Mouse (Mus musculus): ENCODE measurements at regions not wholly inside any gene's neighbourhood (a gene's known extent, or its start where the extent isn't known, plus 50 kb on each side); places are given as distances from the start of the nearest gene placed in this dataset.
"Not testable (repeated sequence)": the region's sequence is repeated elsewhere in the genome, so short reads cannot be mapped to it uniquely, and the experiment has no call there.

- not testable (repeated sequence) for H3K4me2 ChIP-seq; ATAC-seq (ENCODE audit: insufficient read depth, low FRiP score, low read depth); H3K9ac ChIP-seq; H3K27me3 ChIP-seq (replicated peaks); H3K4me1 ChIP-seq; H3K4me3 ChIP-seq (replicated peaks); H3K9me3 ChIP-seq; H3K36me3 ChIP-seq; H3K27ac ChIP-seq
- WGBS: 72% methylated on average over 2 of the region's 2 CpGs
These were observed 365.8 kb upstream of the Id2 start for GRCm38 (mm10) chr12:25462690-25463089.

GRCm38 (mm10) chr12:25455281-25455989, 358.5 kb upstream of the Id2 start:
- Histone ChIP-seq H3K9me3 (no peaks in the 10 kb centered on the region), H3K9ac (no peak overlapping the region), H3K27me3 (replicated peaks) (no peaks in the 10 kb centered on the region), H3K27ac (no peak overlapping the region), H3K4me2 (no peak overlapping the region), H3K4me3 (replicated peaks) (no peak overlapping the region), H3K4me1 (no peaks in the 10 kb centered on the region), H3K36me3 (no peaks in the 10 kb centered on the region)
- WGBS: 79% methylated on average over 7 of the region's 7 CpGs
- no peak for ATAC-seq (ENCODE audit: insufficient read depth, low FRiP score, low read depth)

DNA sequence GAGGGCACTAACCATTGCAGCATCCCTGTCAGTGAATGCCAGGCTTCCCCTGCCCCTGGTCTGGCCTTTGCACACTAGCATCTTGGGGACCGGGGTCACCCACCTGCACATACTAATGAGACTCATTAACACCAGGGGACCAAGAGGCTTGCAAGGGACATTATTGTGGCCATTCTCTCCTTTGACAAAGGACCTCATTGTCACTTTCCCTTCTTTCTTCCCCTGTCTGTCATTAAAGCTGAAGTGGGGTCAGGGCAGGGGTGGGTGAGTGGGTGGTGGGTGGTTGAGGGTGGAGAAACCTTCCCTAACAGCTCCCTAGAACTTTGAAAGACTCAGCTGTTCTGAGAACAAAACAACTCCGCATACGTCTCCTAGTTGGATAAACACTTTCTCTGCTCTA, 356.4 kb upstream of the Id2 start:
- WGBS: 53% methylated on average over 3 of the region's 3 CpGs
- H3K9me3 ChIP-seq: no peaks in the 10 kb centered on the region

DNA sequence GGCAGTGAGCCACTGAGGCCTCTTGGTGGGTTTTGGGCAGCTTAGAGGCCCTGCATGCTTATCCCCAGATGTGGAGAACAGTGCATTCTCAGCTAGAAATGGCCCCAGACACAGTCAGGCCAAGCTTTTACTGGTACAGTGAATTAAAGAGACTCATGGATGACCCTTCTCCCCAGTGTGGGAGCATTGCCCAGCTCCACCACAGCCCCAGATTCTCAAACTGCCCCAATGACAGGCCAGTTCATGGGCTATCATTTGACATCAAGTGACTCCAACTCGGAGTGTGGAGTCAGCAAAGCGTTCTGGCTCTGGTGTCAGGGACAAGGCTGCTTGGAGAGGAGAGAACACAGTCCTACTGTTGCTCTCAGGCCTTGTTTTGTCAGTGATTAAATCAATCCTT, 354.2 kb upstream of the Id2 start:
- H3K4me1 ChIP-seq: no peaks in the 10 kb centered on the region
- no peaks in the 10 kb centered on the region for H3K9me3 ChIP-seq
- no peak overlapping the region for H3K4me3 ChIP-seq (replicated peaks)
- 80% methylated on average over 2 of the region's 2 CpGs for WGBS
- H3K9ac ChIP-seq: no peak overlapping the region
- no peaks in the 10 kb centered on the region for H3K27me3 ChIP-seq (replicated peaks)
- no peak overlapping the region for H3K27ac ChIP-seq
- H3K4me2 ChIP-seq: no peak overlapping the region
- no peak for ATAC-seq (ENCODE audit: insufficient read depth, low FRiP score, low read depth)
- no peaks in the 10 kb centered on the region for H3K36me3 ChIP-seq

More for the DNA sequence above, 356.4 kb upstream of the Id2 start:
- Histone ChIP-seq H3K36me3 (no peaks in the 10 kb centered on the region), H3K4me1 (no peaks in the 10 kb centered on the region), H3K27ac (no peak overlapping the region), H3K9ac (no peak overlapping the region), H3K4me3 (replicated peaks) (no peak overlapping the region), H3K27me3 (replicated peaks) (no peaks in the 10 kb centered on the region), H3K4me2 (no peak overlapping the region)
- ATAC-seq (ENCODE audit: insufficient read depth, low FRiP score, low read depth): no peak

DNA sequence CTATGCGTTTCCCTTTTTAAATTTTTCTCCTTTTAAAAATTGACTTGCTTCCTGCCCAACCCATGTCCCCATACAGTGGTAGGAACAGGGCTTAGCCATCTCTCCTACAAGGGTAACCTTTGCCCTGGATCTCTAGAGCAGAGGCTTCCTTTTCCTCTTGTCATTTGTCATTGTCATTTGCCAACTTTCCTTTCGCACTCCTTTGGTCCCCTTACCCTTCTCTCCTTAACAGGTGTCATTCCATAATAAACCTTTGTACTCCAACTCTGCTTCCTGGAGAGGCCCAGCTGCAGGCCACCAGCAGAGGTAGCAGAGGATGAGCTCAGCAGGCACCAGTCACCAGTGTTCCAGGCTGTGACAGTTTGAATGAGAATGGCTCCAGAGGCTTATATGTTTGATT, 347.4 kb upstream of the Id2 start:
- no peak for ATAC-seq (ENCODE audit: insufficient read depth, low FRiP score, low read depth)

DNA sequence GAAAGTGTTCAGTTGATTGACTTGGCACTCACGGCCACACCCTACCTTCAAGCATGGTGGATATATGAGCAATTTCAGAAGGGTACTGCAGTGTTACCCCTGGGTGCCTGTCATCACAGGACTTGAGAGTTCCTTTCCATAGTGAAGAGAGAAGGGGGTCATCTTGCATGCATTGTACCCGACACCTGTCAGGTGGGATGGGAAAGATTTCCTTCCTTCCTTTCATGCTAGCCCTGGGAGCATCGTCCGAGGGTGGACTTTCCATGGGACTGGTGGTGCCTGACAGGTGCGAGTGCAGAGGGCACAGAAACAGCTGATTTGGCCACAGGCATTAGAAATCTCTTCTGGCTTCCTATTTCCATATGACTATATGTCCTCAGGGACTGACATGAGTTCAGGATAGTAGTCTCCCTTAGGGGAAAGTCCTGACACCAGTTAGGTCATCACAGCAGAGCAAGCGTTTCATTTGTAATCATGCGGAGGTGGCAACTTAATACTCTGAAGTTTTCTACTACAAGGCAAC, 342.1 kb upstream of the Id2 start:
- no peak overlapping the region for H3K4me3 ChIP-seq (replicated peaks)
- no peak overlapping the region for H3K27ac ChIP-seq
- no peak overlapping the region for H3K9ac ChIP-seq
- WGBS: 87% methylated on average over 7 of the region's 7 CpGs
- H3K36me3 ChIP-seq: no peaks in the 10 kb centered on the region
- H3K9me3 ChIP-seq: no peaks in the 10 kb centered on the region
- H3K4me2 ChIP-seq: no peak overlapping the region
- no peaks in the 10 kb centered on the region for H3K27me3 ChIP-seq (replicated peaks)
- no peaks in the 10 kb centered on the region for H3K4me1 ChIP-seq
- ATAC-seq (ENCODE audit: insufficient read depth, low FRiP score, low read depth): no peak

More for the DNA sequence above, 347.4 kb upstream of the Id2 start:
- H3K27me3 ChIP-seq (replicated peaks): no peaks in the 10 kb centered on the region
- no peak overlapping the region for H3K27ac ChIP-seq
- H3K4me3 ChIP-seq (replicated peaks): no peak overlapping the region
- H3K9ac ChIP-seq: no peak overlapping the region
- WGBS: 64% methylated on average over 2 of the region's 2 CpGs
- no peaks in the 10 kb centered on the region for H3K9me3 ChIP-seq
- no peaks in the 10 kb centered on the region for H3K4me1 ChIP-seq
- no peak overlapping the region for H3K4me2 ChIP-seq
- no peaks in the 10 kb centered on the region for H3K36me3 ChIP-seq

DNA sequence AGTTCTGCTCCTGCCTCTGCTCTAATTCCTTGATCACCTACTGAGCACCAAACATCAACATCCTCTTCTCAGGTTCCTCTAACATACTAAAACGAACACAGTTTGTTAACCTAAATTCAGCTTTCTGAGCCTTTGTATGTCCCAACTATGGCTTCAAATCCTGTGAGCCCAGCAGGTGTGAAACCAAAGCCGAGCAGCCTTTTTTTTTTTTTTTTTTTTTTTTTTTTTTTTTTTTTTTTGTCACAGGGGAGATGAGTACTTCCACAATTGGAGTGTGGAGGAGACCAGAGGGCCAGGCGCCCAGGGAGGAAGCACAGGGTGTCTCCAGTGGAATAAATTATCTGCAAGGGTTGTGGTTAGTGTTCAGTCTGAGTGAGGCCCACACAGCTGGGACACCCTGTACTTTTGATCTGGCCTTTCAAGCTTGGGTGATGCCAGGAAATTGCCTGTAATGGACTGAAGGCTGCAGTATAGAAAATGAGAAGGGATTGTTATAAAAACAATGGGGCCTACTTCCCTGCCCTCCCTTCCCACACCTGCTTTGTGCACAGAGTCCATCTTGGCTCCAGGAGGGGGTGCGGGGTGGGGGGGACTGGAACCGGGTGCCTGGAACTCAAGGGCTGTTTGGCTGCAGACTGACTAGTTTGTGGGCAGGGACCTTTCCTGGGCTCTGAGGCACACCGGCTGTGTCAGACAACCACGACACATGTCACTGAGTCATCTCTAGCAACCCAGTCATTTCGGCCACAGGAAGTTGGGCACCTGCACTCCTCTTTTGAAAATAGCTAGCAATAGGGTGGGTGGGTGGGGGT, 341.5 kb upstream of the Id2 start:
- H3K4me2 ChIP-seq: no peak overlapping the region
- H3K27ac ChIP-seq: no peak overlapping the region
- no peaks in the 10 kb centered on the region for H3K9me3 ChIP-seq
- 63% methylated on average over 8 of the region's 8 CpGs for whole genome bisulfite sequencing
- no peak overlapping the region for H3K4me3 ChIP-seq (replicated peaks)
- no peaks in the 10 kb centered on the region for H3K4me1 ChIP-seq
- no peak overlapping the region for H3K9ac ChIP-seq
- no peak for ATAC-seq (ENCODE audit: insufficient read depth, low FRiP score, low read depth)
- H3K27me3 ChIP-seq (replicated peaks): no peaks in the 10 kb centered on the region
- H3K36me3 ChIP-seq: no peaks in the 10 kb centered on the region

DNA sequence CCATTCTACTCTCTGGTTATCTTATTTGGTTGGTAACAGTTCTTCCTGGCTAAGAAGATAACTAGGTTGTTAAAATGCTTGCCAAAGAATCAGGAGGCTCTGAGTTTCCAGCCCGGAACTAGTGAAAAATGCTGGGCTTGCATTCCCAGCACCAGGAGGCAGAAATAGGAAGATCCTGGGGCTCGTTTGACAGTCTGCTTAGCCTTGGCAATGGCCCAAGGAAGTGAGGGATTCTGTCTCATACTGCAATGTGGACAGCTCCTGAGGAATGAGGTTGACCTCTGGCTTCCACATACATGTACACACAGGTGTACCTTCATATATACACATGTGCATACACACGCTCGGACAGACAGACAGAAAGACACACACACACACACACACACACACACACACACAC, 340.6 kb upstream of the Id2 start:
- no peak overlapping the region for H3K4me3 ChIP-seq (replicated peaks)
- no peaks in the 10 kb centered on the region for H3K36me3 ChIP-seq
- no peak overlapping the region for H3K9ac ChIP-seq
- H3K27ac ChIP-seq: no peak overlapping the region
- ATAC-seq (ENCODE audit: insufficient read depth, low FRiP score, low read depth): no peak
- H3K4me2 ChIP-seq: no peak overlapping the region
- WGBS: 50% methylated on average over 4 of the region's 4 CpGs
- no peaks in the 10 kb centered on the region for H3K9me3 ChIP-seq
- no peaks in the 10 kb centered on the region for H3K27me3 ChIP-seq (replicated peaks)
- H3K4me1 ChIP-seq: no peaks in the 10 kb centered on the region

- Histone ChIP-seq H3K9ac (no peak overlapping the region), H3K4me1 (no peaks in the 10 kb centered on the region), H3K27me3 (replicated peaks) (no peaks in the 10 kb centered on the region), H3K4me2 (no peak overlapping the region), H3K4me3 (replicated peaks) (no peak overlapping the region), H3K36me3 (no peaks in the 10 kb centered on the region), H3K27ac (no peak overlapping the region), H3K9me3 (no peaks in the 10 kb centered on the region)
- ATAC-seq (ENCODE audit: insufficient read depth, low FRiP score, low read depth): no peak
- 79% methylated on average over 6 of the region's 6 CpGs for WGBS
These were observed 339.4 kb upstream of the Id2 start for GRCm38 (mm10) chr12:25436220-25436911.

GRCm38 (mm10) chr12:25432796-25433195, 335.9 kb upstream of the Id2 start:
- Histone ChIP-seq H3K9ac (no peak overlapping the region), H3K4me2 (no peak overlapping the region), H3K27ac (no peak overlapping the region), H3K4me1 (no peaks in the 10 kb centered on the region), H3K4me3 (replicated peaks) (no peak overlapping the region), H3K36me3 (no peaks in the 10 kb centered on the region), H3K9me3 (no peaks in the 10 kb centered on the region), H3K27me3 (replicated peaks) (no peaks in the 10 kb centered on the region)
- ATAC-seq (ENCODE audit: insufficient read depth, low FRiP score, low read depth): no peak
- 90% methylated on average over 6 of the region's 6 CpGs for WGBS

DNA sequence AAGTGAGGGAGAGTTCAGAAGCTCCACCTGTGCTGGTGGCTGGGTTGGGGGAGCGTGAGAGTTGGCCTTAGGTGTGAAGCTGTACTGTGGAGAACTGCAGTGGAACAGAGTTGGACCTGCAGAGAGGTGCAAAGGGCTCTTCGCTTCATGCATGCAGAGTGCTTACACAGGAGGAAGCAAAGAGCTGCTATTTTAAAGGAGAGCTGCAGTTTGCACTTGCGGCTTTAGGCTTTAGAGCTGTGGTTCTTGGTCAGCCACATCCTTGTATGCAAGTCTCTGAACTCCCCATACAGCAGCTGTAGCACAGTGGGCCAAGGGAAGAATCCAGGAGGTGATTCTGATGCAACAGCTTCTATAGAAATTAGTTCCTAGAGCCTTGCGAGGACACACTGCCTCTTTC, 334.0 kb upstream of the Id2 start:
- H3K27me3 ChIP-seq (replicated peaks): no peaks in the 10 kb centered on the region
- ATAC-seq (ENCODE audit: insufficient read depth, low FRiP score, low read depth): no peak
- H3K4me1 ChIP-seq: no peaks in the 10 kb centered on the region
- no peaks in the 10 kb centered on the region for H3K9me3 ChIP-seq
- H3K4me3 ChIP-seq (replicated peaks): no peak overlapping the region
- no peak overlapping the region for H3K9ac ChIP-seq
- H3K4me2 ChIP-seq: no peak overlapping the region
- 90% methylated on average over 4 of the region's 4 CpGs for WGBS
- H3K36me3 ChIP-seq: no peaks in the 10 kb centered on the region
- H3K27ac ChIP-seq: no peak overlapping the region
